Mouse (Mus musculus) MEL (cell line): ENCODE measurements around the gene Mapt. TPM values are rescaled to one million over a fixed set of nuclear protein-coding genes. Genes with fewer than 3 reads are reported as not detected.

ENCODE experiments used
- DNase-seq: peaks from one replicate; pipeline ENCODE4 v3.0.0; 2011; ENCODE audit warnings: low read depth, low spot score
- H3K27ac ChIP-seq: 2 replicates; pipeline ENCODE4 v1.5.1; 2012; ENCODE audit warnings: low read depth, mild to moderate bottlenecking, control low read depth, low read length, moderate library complexity; ENCODE audit not compliant: control insufficient read depth
- H3K27me3 ChIP-seq, 2 experiments: fragments of 150-350 bp in 1 of 2; sonication (generic) in 1 of 2; 2 replicates each; pipeline ENCODE4 v1.6.1; 2012; ENCODE audit warnings: low read length in 2 of 2, mild to moderate bottlenecking in 2 of 2, improper control_type of control experiment in 1 of 2, moderate library complexity in 1 of 2; ENCODE audit not compliant: insufficient read depth in 2 of 2, control insufficient read depth in 1 of 2
- H3K36me3 ChIP-seq, 2 experiments: 2 replicates each; pipeline ENCODE4 v1.6.1; 2012 to 2014; ENCODE audit warnings: low read length in 2 of 2, improper control_type of control experiment in 1 of 2, inconsistent platforms in 1 of 2, mild to moderate bottlenecking in 1 of 2; ENCODE audit not compliant: insufficient read depth in 2 of 2, control insufficient read depth in 1 of 2
- H3K4me1 ChIP-seq, 2 experiments: fragments of 150-350 bp in 1 of 2; sonication (generic) in 1 of 2; 2 replicates each; pipeline ENCODE4 v1.6.1; 2012; ENCODE audit warnings: low read length in 2 of 2, improper control_type of control experiment in 1 of 2, mild to moderate bottlenecking in 1 of 2; ENCODE audit not compliant: insufficient read depth in 2 of 2, control insufficient read depth in 1 of 2
- H3K4me3 ChIP-seq, 2 experiments: fragments of 150-350 bp in 1 of 2; sonication (generic) in 1 of 2; 2 replicates each; pipeline ENCODE4 v1.5.1; 2012; ENCODE audit warnings: low read depth in 2 of 2, low read length in 2 of 2, mild to moderate bottlenecking in 2 of 2, moderate library complexity in 2 of 2, control low read depth in 1 of 2, improper control_type of control experiment in 1 of 2; ENCODE audit not compliant: control insufficient read depth in 1 of 2, insufficient read depth in 1 of 2
- H3K79me2 ChIP-seq: 2 replicates; pipeline ENCODE4 v1.6.1; 2012; ENCODE audit warnings: mild to moderate bottlenecking, low read length, moderate library complexity; ENCODE audit not compliant: control insufficient read depth, poor library complexity, insufficient read depth
- H3K9ac ChIP-seq: 2 replicates; pipeline ENCODE4 v1.6.1; 2012; ENCODE audit warnings: low read depth, mild to moderate bottlenecking, control low read depth, low read length, moderate library complexity; ENCODE audit not compliant: control insufficient read depth, poor library complexity, severe bottlenecking
- H3K9me3 ChIP-seq: fragments of 150-350 bp; sonication (generic); replicated peaks from 2 replicates; pipeline ENCODE4 v1.6.1; 2012; ENCODE audit warnings: mild to moderate bottlenecking, low read length, improper control_type of control experiment, moderate library complexity; ENCODE audit not compliant: insufficient read depth
- CHD2 ChIP-seq: IDR thresholded peaks from 2 replicates; pipeline ENCODE4 v1.6.1; 2011; ENCODE audit warnings: low read length, improper control_type of control experiment
- CTCF ChIP-seq, 3 experiments: IDR thresholded peaks in 2 of 3; conservative IDR thresholded peaks in 1 of 3; 2 replicates each; pipeline ENCODE4 v1.5.1; 2011 to 2012; ENCODE audit warnings: low read length in 3 of 3, low read depth in 2 of 3, mild to moderate bottlenecking in 2 of 3, improper control_type of control experiment in 1 of 3, inconsistent platforms in 1 of 3, mixed read lengths in 1 of 3, moderate library complexity in 1 of 3; ENCODE audit not compliant: control insufficient read depth in 1 of 3, insufficient read depth in 1 of 3, poor library complexity in 1 of 3, severe bottlenecking in 1 of 3
- ELF1 ChIP-seq: IDR thresholded peaks from 2 replicates; pipeline ENCODE4 v1.6.1; 2014; ENCODE audit warnings: low read depth, mild to moderate bottlenecking, inconsistent platforms, low read length, improper control_type of control experiment, moderate library complexity
- EP300 ChIP-seq, 2 experiments: IDR thresholded peaks; 2 replicates each; pipeline ENCODE4 v1.6.1; 2011; ENCODE audit warnings: improper control_type of control experiment in 2 of 2, low read length in 2 of 2, low read depth in 1 of 2, mild to moderate bottlenecking in 1 of 2
- JUND ChIP-seq: IDR thresholded peaks from 2 replicates; pipeline ENCODE4 v1.6.1; 2011; ENCODE audit warnings: low read depth, mild to moderate bottlenecking, improper control_type of control experiment, low read length
- KAT2A ChIP-seq: conservative IDR thresholded peaks from 2 replicates; pipeline ENCODE4 v1.6.1; 2012; ENCODE audit warnings: low read depth, low read length, improper control_type of control experiment, inconsistent platforms
- MAZ ChIP-seq: IDR thresholded peaks from 2 replicates; pipeline ENCODE4 v1.6.1; 2012; ENCODE audit warnings: low read depth, mild to moderate bottlenecking, inconsistent platforms, low read length, improper control_type of control experiment
- MYB ChIP-seq: IDR thresholded peaks from 2 replicates; pipeline ENCODE4 v1.6.1; 2011; ENCODE audit warnings: mild to moderate bottlenecking, low read depth, low read length, improper control_type of control experiment
- MYC ChIP-seq: IDR thresholded peaks from 2 replicates; pipeline ENCODE4 v1.6.1; 2011; ENCODE audit warnings: low read depth, mild to moderate bottlenecking, low read length, improper control_type of control experiment, moderate library complexity
- POLR2AphosphoS2 ChIP-seq: IDR thresholded peaks from 2 replicates; pipeline ENCODE4 v1.6.1; 2011; ENCODE audit warnings: low read length, improper control_type of control experiment
- POLR2AphosphoS5 ChIP-seq: IDR thresholded peaks from 2 replicates; pipeline ENCODE4 v1.6.1; 2012; ENCODE audit warnings: low read depth, borderline replicate concordance, mild to moderate bottlenecking, inconsistent platforms, low read length, moderate library complexity, mixed read lengths
- RAD21 ChIP-seq: IDR thresholded peaks from 2 replicates; pipeline ENCODE4 v1.6.1; 2011; ENCODE audit warnings: mild to moderate bottlenecking, low read depth, low read length, improper control_type of control experiment
- TAL1 ChIP-seq: IDR thresholded peaks from 2 replicates; pipeline ENCODE4 v1.6.1; 2012; ENCODE audit warnings: mild to moderate bottlenecking, inconsistent platforms, low read length, moderate library complexity, mixed read lengths
- TBP ChIP-seq: IDR thresholded peaks from 2 replicates; pipeline ENCODE4 v1.8.0; 2011; ENCODE audit warnings: low read depth, low read length, improper control_type of control experiment
- TCF12 ChIP-seq: IDR thresholded peaks from 2 replicates; pipeline ENCODE4 v1.6.1; 2014; ENCODE audit warnings: low read depth, mild to moderate bottlenecking, inconsistent platforms, low read length, improper control_type of control experiment, moderate library complexity
- USF2 ChIP-seq, 2 experiments: IDR thresholded peaks; 2 replicates each; pipeline ENCODE4 v1.6.1; 2011 to 2012; ENCODE audit warnings: improper control_type of control experiment in 2 of 2, low read length in 2 of 2, borderline replicate concordance in 1 of 2, inconsistent platforms in 1 of 2, low read depth in 1 of 2, mild to moderate bottlenecking in 1 of 2; ENCODE audit not compliant: insufficient read depth in 1 of 2
- ZC3H11A ChIP-seq: IDR thresholded peaks from 2 replicates; pipeline ENCODE4 v1.6.1; 2012; ENCODE audit warnings: low read depth, mild to moderate bottlenecking, inconsistent platforms, low read length, improper control_type of control experiment
- ZKSCAN1 ChIP-seq: IDR thresholded peaks from 2 replicates; pipeline ENCODE4 v1.6.1; 2012; ENCODE audit warnings: low read depth, mild to moderate bottlenecking, inconsistent platforms, low read length, improper control_type of control experiment, moderate library complexity
- ZMIZ1 ChIP-seq: IDR thresholded peaks from 2 replicates; pipeline ENCODE4 v1.6.1; 2012; ENCODE audit warnings: low read depth, mild to moderate bottlenecking, inconsistent platforms, low read length, improper control_type of control experiment, moderate library complexity
- ZNF384 ChIP-seq: IDR thresholded peaks from 2 replicates; pipeline ENCODE4 v1.6.1; 2012; ENCODE audit warnings: low read depth, mild to moderate bottlenecking, inconsistent platforms, low read length, improper control_type of control experiment
- polyA plus RNA-seq, 2 experiments: library from polyadenylated mRNA; stranded (reverse) in 1 of 2; unstranded in 1 of 2; fragments of >175 nt in 1 of 2; fragments of >200 nt in 1 of 2; gene quantifications; 2 replicates each; pipeline versions ENCODE4 v1.2.1 to v1.2.4; 2012; ENCODE audit warnings: low replicate concordance in 2 of 2, low read depth in 1 of 2; ENCODE audit not compliant: insufficient read length in 2 of 2, insufficient read depth in 1 of 2, missing spikeins in 1 of 2
- total RNA-seq: library from RNA; depleted of rRNA; stranded (reverse); fragments of 300-350 nt; gene quantifications from 2 replicates; pipeline ENCODE4 v1.2.3, GENCODE M21; 2012

Mapt gene
- total and polyA plus RNA-seq, 3 experiments = 0.89 to 1.7 TPM; not detected in 1

DNA sequence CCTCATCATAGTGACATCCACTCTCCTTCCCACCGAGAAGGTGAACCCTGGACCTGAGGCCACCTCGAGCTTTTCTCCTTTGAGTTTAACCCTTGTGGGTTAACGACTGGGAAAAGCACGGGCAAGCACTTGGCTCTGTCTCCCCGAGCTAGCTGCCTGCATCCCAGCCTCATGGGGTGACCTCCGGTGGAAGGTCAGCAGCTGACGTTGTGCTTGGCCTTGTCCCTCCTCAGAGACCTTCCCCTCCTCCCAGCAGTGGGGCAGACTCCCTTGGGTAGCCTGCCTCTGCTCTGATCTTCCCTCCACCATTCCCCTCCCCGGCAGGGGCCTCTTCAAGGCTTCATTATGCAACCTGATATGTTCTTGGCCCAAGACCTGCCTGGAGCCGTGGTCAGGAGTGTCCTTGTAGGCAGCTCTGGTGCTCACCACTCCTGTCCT lies 38.2 kb downstream of the Mapt start (continued):
- TF ChIP-seq MYC (no peak), EP300 (IDR thresholded peaks at IDR 0.05; ENCODE audit: low read depth in 1 of 2, low read length in 2 of 2) (no peak), ZMIZ1 (no peak)
- TF ChIP-seq, all 39 proteins: peak for 0

DNA sequence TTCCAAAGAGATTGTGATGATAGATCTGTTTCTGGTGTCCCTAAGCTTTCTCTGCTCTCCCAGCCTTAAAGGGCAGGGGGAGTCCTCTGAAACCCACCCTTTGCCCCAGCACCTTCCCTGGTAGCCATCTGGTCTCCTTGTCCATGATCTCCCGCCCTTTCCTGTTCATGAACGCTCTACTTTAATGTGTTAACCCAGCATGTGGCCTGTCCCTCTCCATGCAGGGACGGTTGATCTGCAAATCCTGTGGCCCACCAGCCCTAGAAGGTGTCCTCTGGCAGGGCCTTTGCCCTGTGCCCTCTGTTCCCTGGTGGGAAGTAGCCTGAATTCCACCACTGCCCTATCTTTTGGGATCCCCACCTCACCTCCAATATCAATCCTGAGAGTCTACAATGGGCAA lies 39.3 kb downstream of the Mapt start:
- TF ChIP-seq TCF12 (no peak), KAT2A (no peak), ZNF384 (no peak), POLR2AphosphoS2 (no peak), EP300 (IDR thresholded peaks at IDR 0.05; ENCODE audit: low read depth in 1 of 2, low read length in 2 of 2) (no peak), JUND (no peak), ZMIZ1 (no peak), CHD2 (no peak)
- Histone ChIP-seq H3K9ac (no peak overlapping the region), H3K27me3 (peaks cover 5 to 14% of the 10 kb centered on the region in 2 experiments), H3K9me3 (no peaks in the 10 kb centered on the region), H3K27ac (no peak overlapping the region), H3K4me3 (no peak overlapping the region), H3K36me3 (no peaks in the 10 kb centered on the region), H3K79me2 (no peaks in the 10 kb centered on the region), H3K4me1 (no peaks in the 10 kb centered on the region)
- DNase-seq = no peak

DNA sequence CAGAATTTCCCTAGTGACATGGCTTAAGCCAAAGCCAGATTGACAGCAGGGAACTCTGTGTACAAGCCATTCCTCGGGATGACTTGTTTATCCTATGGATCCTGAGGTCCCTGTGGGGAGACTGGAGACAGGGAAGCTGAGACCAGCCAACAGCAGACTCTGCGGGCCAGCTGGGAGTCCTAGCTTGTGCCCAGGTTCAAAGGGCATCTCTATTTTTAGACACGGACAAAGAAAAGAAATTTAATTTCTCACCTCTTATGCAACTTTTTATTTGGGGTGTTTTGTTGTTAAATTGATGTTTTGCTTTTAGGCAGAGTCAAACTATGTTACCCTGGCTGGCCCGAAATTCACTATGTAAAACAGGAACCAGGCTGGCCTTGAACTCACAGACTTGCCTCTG lies 39.7 kb downstream of the Mapt start:
- H3K27ac ChIP-seq = no peak overlapping the region
- no peak overlapping the region for H3K9ac ChIP-seq
- H3K4me1 ChIP-seq = no peaks in the 10 kb centered on the region
- no peak for DNase-seq
- H3K9me3 ChIP-seq = no peaks in the 10 kb centered on the region
- H3K27me3 ChIP-seq = peaks cover 2 to 14% of the 10 kb centered on the region in 2 experiments
- TF ChIP-seq RAD21 = no peak
- no peaks in the 10 kb centered on the region for H3K36me3 ChIP-seq
- H3K4me3 ChIP-seq = no peak overlapping the region
- no peaks in the 10 kb centered on the region for H3K79me2 ChIP-seq

DNA sequence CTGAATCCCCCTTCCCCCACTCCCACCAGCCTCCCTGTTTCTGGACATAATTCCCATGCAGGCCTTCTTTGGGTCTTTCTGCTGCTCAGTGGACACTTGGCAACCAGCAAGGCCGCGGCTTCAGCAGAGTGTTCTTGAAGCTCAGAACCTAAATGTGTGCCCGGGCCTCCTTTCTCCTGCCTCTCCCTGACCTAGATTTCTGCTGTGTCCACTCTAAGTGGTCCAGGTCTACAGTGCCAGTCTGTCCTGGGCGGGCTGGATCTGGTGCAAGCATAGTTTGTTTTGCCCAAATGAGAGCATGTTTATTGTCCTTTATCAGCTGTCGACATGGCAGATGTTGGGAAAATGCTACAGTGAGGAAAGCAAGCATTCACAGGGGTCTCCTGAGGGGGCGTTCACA lies 40.7 kb downstream of the Mapt start:
- Histone ChIP-seq H3K9ac (no peak overlapping the region), H3K4me3 (no peak overlapping the region), H3K36me3 (no peaks in the 10 kb centered on the region), H3K79me2 (no peaks in the 10 kb centered on the region), H3K4me1 (no peaks in the 10 kb centered on the region), H3K9me3 (no peaks in the 10 kb centered on the region), H3K27ac (no peak overlapping the region), H3K27me3 (peaks cover 2 to 11% of the 10 kb centered on the region in 2 experiments)
- TF ChIP-seq ZC3H11A = no peak
- TF ChIP-seq USF2 (IDR thresholded peaks at IDR 0.05; ENCODE audit: borderline replicate concordance in 1 of 2, insufficient read depth in 1 of 2, low read depth in 1 of 2, low read length in 2 of 2) = no peak
- no peak for TF ChIP-seq MYB
- no peak for TF ChIP-seq ZKSCAN1
- no peak for TF ChIP-seq ZMIZ1
- no peak for TF ChIP-seq TCF12
- no peak for TF ChIP-seq ZNF384
- TF ChIP-seq TBP = no peak
- no peak for TF ChIP-seq RAD21
- TF ChIP-seq KAT2A = no peak
- TF ChIP-seq ELF1 = no peak
- no peak for TF ChIP-seq CHD2
- TF ChIP-seq POLR2AphosphoS5 = no peak
- no peak for TF ChIP-seq CTCF (IDR thresholded peaks at IDR 0.05 in 2 of 3, conservative IDR thresholded peaks at IDR 0.05 in 1 of 3; ENCODE audit: control insufficient read depth in 1 of 3, insufficient read depth in 1 of 3, low read depth in 2 of 3, low read length in 3 of 3, poor library complexity in 1 of 3, severe bottlenecking in 1 of 3)
- no peak for TF ChIP-seq EP300 (IDR thresholded peaks at IDR 0.05; ENCODE audit: low read depth in 1 of 2, low read length in 2 of 2)
- TF ChIP-seq MAZ = no peak
- no peak for TF ChIP-seq TAL1
- no peak for DNase-seq
